Mouse (Mus musculus): ENCODE results near the gene Fam193a. TPM values are rescaled to one million over a fixed set of nuclear protein-coding genes. Genes with fewer than 3 reads are reported as not detected.

The Fam193a gene
- total RNA-seq, 2 experiments from 2014 or later = 39.0 to 43.3 TPM

DNA sequence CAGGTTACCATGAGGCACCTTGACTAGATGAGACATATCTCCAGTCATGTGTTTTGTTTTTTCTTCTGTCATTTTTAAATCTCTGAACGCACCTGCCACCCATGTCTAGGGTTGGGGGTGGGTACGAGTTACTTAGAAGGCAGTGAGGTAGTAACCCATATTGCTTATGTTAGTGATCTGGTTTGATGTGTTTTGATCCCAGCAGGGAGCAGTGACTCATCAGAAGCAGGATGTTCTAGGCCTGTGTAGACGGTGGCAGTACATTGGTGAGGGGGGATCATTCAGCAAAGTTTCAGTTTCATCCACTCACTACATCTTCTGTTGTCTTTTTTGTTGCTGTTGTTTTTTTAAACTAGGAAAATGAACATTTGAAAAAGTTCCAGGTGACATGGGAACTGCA, 61.0 kb downstream of the Fam193a start:
- no peak for DNase-seq (ENCODE audit: extremely low spot score in 1 of 2, low spot score in 2 of 2)
- intact Hi-C loops (cut with DNase I) = no loop called here

GRCm38 (mm10) chr5:34433786-34434185, 64.1 kb downstream of the Fam193a start:
- intact Hi-C loops (cut with DNase I) = no loop called here

More for the DNA sequence above, 61.0 kb downstream of the Fam193a start:
- no peak for TF ChIP-seq CTCF (IDR thresholded peaks at IDR 0.05)
- Histone ChIP-seq H3K4me3 (no peak overlapping the region), H3K27ac (no peak overlapping the region)

DNA sequence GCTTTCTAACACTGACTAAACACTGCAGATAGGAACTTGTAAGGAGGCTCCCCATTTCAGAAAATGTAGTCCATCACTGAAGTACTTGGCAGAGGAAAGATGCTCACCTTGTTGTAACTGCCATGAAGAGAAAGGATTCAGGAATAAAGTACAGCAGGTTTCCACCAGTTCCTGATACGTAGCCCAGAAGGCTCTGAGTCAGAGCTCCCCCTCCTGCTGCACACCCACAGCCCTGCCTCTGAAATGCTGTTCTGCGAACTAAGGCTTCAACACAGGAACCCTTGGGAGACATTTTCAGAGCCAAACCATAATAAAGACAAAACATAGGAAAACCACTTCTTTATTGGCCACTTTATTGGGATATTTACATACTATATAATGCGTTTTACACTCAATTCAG, 64.5 kb downstream of the Fam193a start:
- Histone ChIP-seq H3K27ac (no peak overlapping the region), H3K4me3 (no peak overlapping the region)
- no peak for TF ChIP-seq CTCF (IDR thresholded peaks at IDR 0.05)
- peak; percentile 25 to 33 for DNase-seq (ENCODE audit: extremely low spot score in 1 of 2, low spot score in 2 of 2)
- intact Hi-C loops (cut with DNase I) = no loop called here

More at GRCm38 (mm10) chr5:34433786-34434185, 64.1 kb downstream of the Fam193a start:
- DNase-seq (ENCODE audit: extremely low spot score in 1 of 2, low spot score in 2 of 2) = no peak
- no peak for TF ChIP-seq CTCF (IDR thresholded peaks at IDR 0.05)
- H3K27ac ChIP-seq = no peak overlapping the region
- no peak overlapping the region for H3K4me3 ChIP-seq

DNA sequence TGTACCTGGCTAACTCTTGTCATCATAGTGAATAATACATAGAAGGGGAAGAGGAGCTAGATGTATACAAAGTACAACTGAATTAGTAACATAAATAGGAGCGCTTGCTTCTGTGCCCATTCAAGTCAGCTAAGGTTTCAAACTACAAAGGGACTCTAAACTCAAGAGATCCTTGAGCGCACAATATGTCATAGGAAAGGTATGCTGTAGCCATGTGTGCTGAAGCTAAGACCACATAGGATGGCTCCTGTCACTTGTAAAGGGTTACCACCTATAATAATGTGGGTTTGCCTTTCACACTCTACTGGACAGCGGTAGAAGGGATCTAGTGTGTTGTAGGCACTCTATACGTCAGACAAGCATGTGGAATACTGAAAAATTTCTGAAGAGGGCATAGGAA, 68.3 kb downstream of the Fam193a start:
- intact Hi-C loops (cut with DNase I) = no loop called here
- H3K27ac ChIP-seq = no peak overlapping the region
- DNase-seq (ENCODE audit: extremely low spot score in 1 of 2, low spot score in 2 of 2) = no peak
- no peak for TF ChIP-seq CTCF (IDR thresholded peaks at IDR 0.05)
- no peak overlapping the region for H3K4me3 ChIP-seq

DNA sequence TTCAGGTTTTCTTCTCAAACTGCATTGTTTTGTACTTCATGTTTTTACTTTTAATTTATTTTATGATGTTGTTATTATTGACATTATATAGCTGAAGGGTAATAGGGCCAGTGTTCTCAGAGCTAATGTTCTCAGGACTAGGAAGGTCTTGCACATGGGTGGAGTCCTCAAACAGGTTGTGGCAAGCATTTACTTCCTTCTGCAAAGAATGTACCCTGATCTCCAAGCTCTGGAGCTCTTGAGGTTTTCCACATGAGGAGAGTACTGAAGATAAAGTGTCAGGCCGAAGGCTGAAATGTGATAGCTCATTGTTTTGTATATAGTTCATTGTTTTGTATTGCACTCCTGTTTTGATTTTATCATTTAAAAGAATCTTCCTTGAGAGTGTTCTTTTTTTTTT, 68.9 kb downstream of the Fam193a start:
- intact Hi-C loops (cut with DNase I) = no loop called here
- Histone ChIP-seq H3K4me3 (no peak overlapping the region), H3K27ac (no peak overlapping the region)
- DNase-seq (ENCODE audit: extremely low spot score in 1 of 2, low spot score in 2 of 2) = no peak
- TF ChIP-seq CTCF (IDR thresholded peaks at IDR 0.05) = no peak

DNA sequence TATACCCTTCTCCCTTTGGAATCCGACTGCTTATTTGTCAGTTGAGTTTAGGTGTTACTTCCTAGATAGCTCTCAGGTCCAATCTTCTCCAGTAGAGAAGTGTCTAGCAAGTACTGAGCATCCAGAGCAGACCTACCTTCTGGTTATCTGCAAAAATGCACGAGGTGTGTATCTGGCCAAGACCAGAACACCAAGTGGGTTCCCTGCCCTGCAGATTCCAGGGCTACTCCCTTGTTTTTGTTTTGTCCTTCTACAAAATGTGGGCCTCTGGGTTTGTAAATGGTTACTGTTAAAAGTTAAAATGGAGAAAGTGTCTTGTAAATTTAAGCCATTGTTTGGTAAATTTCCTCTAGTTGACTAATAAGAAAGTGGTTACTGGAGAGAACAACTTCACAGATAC, 70.0 kb downstream of the Fam193a start:
- no peak for DNase-seq (ENCODE audit: extremely low spot score in 1 of 2, low spot score in 2 of 2)
- Histone ChIP-seq H3K27ac (no peak overlapping the region), H3K4me3 (no peak overlapping the region)
- intact Hi-C loops (cut with DNase I) = no loop called here
- TF ChIP-seq CTCF (IDR thresholded peaks at IDR 0.05) = no peak

DNA sequence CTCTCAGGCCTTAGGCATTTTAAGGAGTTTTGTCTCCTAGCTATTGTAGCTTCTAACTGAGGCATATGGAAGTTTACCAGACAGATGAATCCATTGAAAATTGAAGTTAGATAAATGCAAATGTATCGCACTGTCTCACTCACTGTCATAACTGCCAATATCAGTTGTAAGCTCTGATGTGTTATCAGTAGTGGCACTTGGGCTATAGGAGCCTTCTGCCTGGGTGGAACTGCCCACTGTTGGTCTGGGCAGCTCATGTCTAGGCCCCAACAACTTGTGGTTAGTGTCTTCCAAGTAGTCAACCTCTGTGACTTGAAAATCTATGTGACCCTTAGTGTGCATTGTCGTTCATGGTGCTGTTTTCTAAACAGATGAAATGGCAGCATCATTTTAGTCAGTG, 72.1 kb downstream of the Fam193a start:
- intact Hi-C loops (cut with DNase I) = no loop called here
- no peak for DNase-seq (ENCODE audit: extremely low spot score in 1 of 2, low spot score in 2 of 2)

DNA sequence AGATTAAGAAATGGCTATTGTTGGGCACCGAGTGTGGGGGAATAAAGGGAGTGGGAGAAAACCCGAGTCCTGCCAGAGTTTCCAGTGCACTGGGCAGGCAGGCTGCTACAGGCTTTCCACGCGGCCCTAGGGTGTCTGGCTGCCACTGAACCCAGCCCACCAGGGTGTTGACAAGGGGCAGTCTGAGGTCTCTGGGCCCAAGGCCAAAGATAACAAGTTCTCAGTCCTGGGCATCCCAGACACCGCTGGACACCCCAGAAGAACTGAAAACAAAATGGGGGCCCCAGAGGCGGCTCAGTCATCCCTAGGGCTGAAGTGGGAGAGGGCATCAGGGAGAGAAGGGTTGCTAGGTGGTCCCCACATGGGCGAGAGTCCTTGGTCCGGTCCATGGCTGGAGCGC, 76.5 kb downstream of the Fam193a start:
- no peak for TF ChIP-seq CTCF (IDR thresholded peaks at IDR 0.05)
- DNase-seq (ENCODE audit: extremely low spot score in 1 of 2, low spot score in 2 of 2) = no peak
- Histone ChIP-seq H3K27ac (no peak overlapping the region), H3K4me3 (no peak overlapping the region)
- intact Hi-C loops (cut with DNase I) = no loop called here

More for the DNA sequence above, 72.1 kb downstream of the Fam193a start:
- H3K4me3 ChIP-seq = no peak overlapping the region
- TF ChIP-seq CTCF (IDR thresholded peaks at IDR 0.05) = no peak
- no peak overlapping the region for H3K27ac ChIP-seq

DNA sequence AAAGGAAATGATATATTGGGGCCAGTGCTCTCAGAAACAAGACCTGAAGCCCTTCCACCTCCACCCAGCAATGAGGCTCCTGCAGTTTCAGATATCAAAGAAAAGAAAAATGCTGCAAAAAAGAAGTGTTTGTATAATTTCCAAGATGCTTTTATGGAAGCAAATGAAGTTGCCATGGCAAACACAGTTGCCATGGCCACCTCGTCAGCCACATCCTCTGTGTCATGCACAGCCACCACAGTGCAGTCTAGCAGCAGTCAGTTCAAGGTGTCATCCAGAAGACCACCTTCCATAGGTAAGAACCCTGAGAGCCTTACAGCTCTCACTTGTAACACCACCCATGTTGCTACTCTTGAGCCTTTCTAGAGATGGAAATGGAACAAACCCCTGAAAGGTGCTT, 89.3 kb downstream of the Fam193a start:
- H3K4me3 ChIP-seq = no peak overlapping the region
- intact Hi-C loops (cut with DNase I) = no loop called here
- no peak overlapping the region for H3K27ac ChIP-seq
- no peak for DNase-seq (ENCODE audit: extremely low spot score in 1 of 2, low spot score in 2 of 2)
- no peak for TF ChIP-seq CTCF (IDR thresholded peaks at IDR 0.05)

GRCm38 (mm10) chr5:34461294-34461693, 91.6 kb downstream of the Fam193a start:
- no peak overlapping the region for H3K27ac ChIP-seq
- no peak for DNase-seq (ENCODE audit: extremely low spot score in 1 of 2, low spot score in 2 of 2)
- no peak for TF ChIP-seq CTCF (IDR thresholded peaks at IDR 0.05)
- intact Hi-C loops (cut with DNase I) = no loop called here
- no peak overlapping the region for H3K4me3 ChIP-seq

- TF ChIP-seq CTCF (IDR thresholded peaks at IDR 0.05) = no peak
- no peak for DNase-seq (ENCODE audit: extremely low spot score in 1 of 2, low spot score in 2 of 2)
- H3K27ac ChIP-seq = no peak overlapping the region
- intact Hi-C loops (cut with DNase I) = no loop called here
- H3K4me3 ChIP-seq = no peak overlapping the region
Measured at GRCm38 (mm10) chr5:34461841-34462240, 92.1 kb downstream of the Fam193a start.

- no peak for DNase-seq (ENCODE audit: extremely low spot score in 1 of 2, low spot score in 2 of 2)
- Histone ChIP-seq H3K27ac (no peak overlapping the region), H3K4me3 (no peak overlapping the region)
- intact Hi-C loops (cut with DNase I) = no loop called here
- no peak for TF ChIP-seq CTCF (IDR thresholded peaks at IDR 0.05)
Measured at GRCm38 (mm10) chr5:34466079-34466478, 96.3 kb downstream of the Fam193a start.

- DNase-seq (ENCODE audit: extremely low spot score in 1 of 2, low spot score in 2 of 2) = no peak
- no peak for TF ChIP-seq CTCF (IDR thresholded peaks at IDR 0.05)
- Histone ChIP-seq H3K4me3 (no peak overlapping the region), H3K27ac (no peak overlapping the region)
- intact Hi-C loops (cut with DNase I) = no loop called here
Measured at GRCm38 (mm10) chr5:34466648-34467047, 96.9 kb downstream of the Fam193a start.

Measured in left cerebral cortex, adult 2 months (tissue).